Mouse (Mus musculus) testis, adult 2 months (tissue): Measurements from ENCODE around the gene Zfp69. TPM values are rescaled to one million over a fixed set of nuclear protein-coding genes. Genes with fewer than 3 reads are reported as not detected.

Source experiments
- H3K27ac ChIP-seq: fragments of 200-500 bp; 2 replicates; pipeline ENCODE4 v1.5.1; 2012; ENCODE audit warnings: low read depth, low read length; ENCODE audit not compliant: control insufficient read depth, insufficient read depth
- H3K27me3 ChIP-seq: fragments of 200-500 bp; 2 replicates; pipeline ENCODE4 v1.6.1; 2012; ENCODE audit warnings: mild to moderate bottlenecking, low read length, moderate library complexity; ENCODE audit not compliant: control insufficient read depth, insufficient read depth
- H3K36me3 ChIP-seq: fragments of 200-500 bp; 2 replicates; pipeline ENCODE4 v1.6.1; 2012; ENCODE audit warnings: mild to moderate bottlenecking, low read length; ENCODE audit not compliant: control insufficient read depth, insufficient read depth
- H3K4me1 ChIP-seq: fragments of 200-500 bp; 2 replicates; pipeline ENCODE4 v1.6.1; 2012; ENCODE audit warnings: low read length; ENCODE audit not compliant: control insufficient read depth, insufficient read depth
- H3K4me3 ChIP-seq: fragments of 200-500 bp; 2 replicates; pipeline ENCODE4 v1.5.1; 2012; ENCODE audit warnings: low read depth, mild to moderate bottlenecking, low read length, moderate library complexity, mixed read lengths; ENCODE audit not compliant: control insufficient read depth
- CTCF ChIP-seq: fragments of 200-500 bp; IDR thresholded peaks from 2 replicates; pipeline ENCODE4 v1.5.1; 2012; ENCODE audit warnings: low read depth, mild to moderate bottlenecking, inconsistent platforms, low read length, moderate library complexity; ENCODE audit not compliant: control insufficient read depth, insufficient read depth, insufficient replicate concordance
- POLR2A ChIP-seq: fragments of 200-500 bp; IDR thresholded peaks from 2 replicates; pipeline ENCODE4 v1.6.1; 2012; ENCODE audit warnings: low read depth, mild to moderate bottlenecking, inconsistent platforms, low read length, moderate library complexity; ENCODE audit not compliant: control insufficient read depth
- polyA plus RNA-seq: library from polyadenylated mRNA; depleted of rRNA; stranded (reverse); fragments of >200 nt; gene quantifications from 2 replicates; pipeline ENCODE4 v1.2.3, GENCODE M21; 2012; rRNA removed

The Zfp69 gene
- polyA plus RNA-seq: 1.8 and 2.4 TPM in 2 replicates

- H3K4me1 ChIP-seq: peaks cover 8% of the 10 kb centered on the region
- no peaks in the 10 kb centered on the region for H3K36me3 ChIP-seq
- TF ChIP-seq CTCF (no peak), POLR2A (peak; percentile 85)
- peak within 1 kb of the TSS; percentile 86 for H3K27ac ChIP-seq
- no peaks in the 10 kb centered on the region for H3K27me3 ChIP-seq
- H3K4me3 ChIP-seq: peak within 1 kb of the TSS; percentile 97
Measured at GRCm38 (mm10) chr4:120951428-120951973, at the start of gene Zfp69. TSS of gene Zfp69 (minus strand) at chr4:120951699.

GRCm38 (mm10) chr4:121001042-121001441, 49.5 kb upstream of the Zfp69 start:
- no peak overlapping the region for H3K4me3 ChIP-seq
- TF ChIP-seq POLR2A (no peak), CTCF (no peak)
- no peaks in the 10 kb centered on the region for H3K36me3 ChIP-seq
- no peaks in the 10 kb centered on the region for H3K4me1 ChIP-seq
- H3K27me3 ChIP-seq: no peaks in the 10 kb centered on the region
- no peak overlapping the region for H3K27ac ChIP-seq

- H3K36me3 ChIP-seq: no peaks in the 10 kb centered on the region
- no peak overlapping the region for H3K27ac ChIP-seq
- H3K27me3 ChIP-seq: no peaks in the 10 kb centered on the region
- no peak overlapping the region for H3K4me3 ChIP-seq
- H3K4me1 ChIP-seq: no peaks in the 10 kb centered on the region
- no peak for TF ChIP-seq POLR2A
- TF ChIP-seq CTCF: no peak
Measured at GRCm38 (mm10) chr4:120995911-120996310, 44.4 kb upstream of the Zfp69 start.

- no peaks in the 10 kb centered on the region for H3K36me3 ChIP-seq
- no peak overlapping the region for H3K27ac ChIP-seq
- no peak overlapping the region for H3K4me3 ChIP-seq
- no peak for TF ChIP-seq POLR2A
- TF ChIP-seq CTCF: no peak
- H3K27me3 ChIP-seq: no peaks in the 10 kb centered on the region
- no peaks in the 10 kb centered on the region for H3K4me1 ChIP-seq
Measured at GRCm38 (mm10) chr4:120993025-120993424, 41.5 kb upstream of the Zfp69 start.

- H3K36me3 ChIP-seq: no peaks in the 10 kb centered on the region
- no peaks in the 10 kb centered on the region for H3K4me1 ChIP-seq
- no peak overlapping the region for H3K27ac ChIP-seq
- TF ChIP-seq CTCF (no peak), POLR2A (no peak)
- no peaks in the 10 kb centered on the region for H3K27me3 ChIP-seq
- H3K4me3 ChIP-seq: no peak overlapping the region
Measured at GRCm38 (mm10) chr4:120992284-120992683, 40.8 kb upstream of the Zfp69 start.

- H3K27me3 ChIP-seq: no peaks in the 10 kb centered on the region
- no peaks in the 10 kb centered on the region for H3K36me3 ChIP-seq
- H3K4me1 ChIP-seq: no peaks in the 10 kb centered on the region
- no peak for TF ChIP-seq POLR2A
- H3K4me3 ChIP-seq: no peak overlapping the region
- no peak overlapping the region for H3K27ac ChIP-seq
Measured at GRCm38 (mm10) chr4:120987319-120987718, 35.8 kb upstream of the Zfp69 start.

GRCm38 (mm10) chr4:120986446-120986845, 34.9 kb upstream of the Zfp69 start:
- TF ChIP-seq POLR2A (no peak), CTCF (peak; percentile 7; the same call in 1 of the 2 replicates)
- no peaks in the 10 kb centered on the region for H3K27me3 ChIP-seq
- H3K36me3 ChIP-seq: no peaks in the 10 kb centered on the region
- H3K27ac ChIP-seq: no peak overlapping the region
- H3K4me3 ChIP-seq: no peak overlapping the region
- H3K4me1 ChIP-seq: no peaks in the 10 kb centered on the region

GRCm38 (mm10) chr4:120978221-120978620, 26.7 kb upstream of the Zfp69 start:
- H3K4me1 ChIP-seq: no peaks in the 10 kb centered on the region
- no peak overlapping the region for H3K4me3 ChIP-seq
- no peaks in the 10 kb centered on the region for H3K27me3 ChIP-seq
- H3K27ac ChIP-seq: no peak overlapping the region
- no peaks in the 10 kb centered on the region; the same call in 1 of the 2 replicates for H3K36me3 ChIP-seq
- TF ChIP-seq POLR2A (no peak), CTCF (no peak)
